Mouse (Mus musculus) CH12.LX (cell line): ENCODE measurements at regions not wholly inside any gene's neighbourhood (a gene's known extent, or its start where the extent isn't known, plus 50 kb on each side); places are given as distances from the start of the nearest gene placed in this dataset.

Experiments used
- DNase-seq: peaks from one replicate; pipeline ENCODE4 v3.0.0-alpha.2; 2013; ENCODE audit errors: extremely low read depth
- H3K27ac ChIP-seq: 2 replicates; pipeline ENCODE4 v1.5.1; 2012; ENCODE audit warnings: low read depth, mild to moderate bottlenecking, control low read depth, moderate library complexity; ENCODE audit not compliant: insufficient read depth
- H3K27me3 ChIP-seq: replicated peaks from 2 replicates; pipeline ENCODE3; 2012; ENCODE audit warnings: inconsistent platforms
- H3K36me3 ChIP-seq, 2 experiments: replicated peaks in 1 of 2; 2 replicates each; pipeline versions ENCODE3 to v1.6.1; 2012; ENCODE audit warnings: inconsistent platforms in 1 of 2, low read length in 1 of 2, mild to moderate bottlenecking in 1 of 2, mixed read lengths in 1 of 2, moderate library complexity in 1 of 2; ENCODE audit not compliant: control insufficient read depth in 1 of 2, insufficient read depth in 1 of 2
- H3K4me1 ChIP-seq, 2 experiments: 2 replicates each; pipeline ENCODE4 v1.6.1; 2012; ENCODE audit warnings: inconsistent platforms in 1 of 2, moderate library complexity in 1 of 2; ENCODE audit not compliant: insufficient read depth in 2 of 2, control insufficient read depth in 1 of 2
- H3K4me2 ChIP-seq: 2 replicates; pipeline ENCODE4 v1.6.1; 2012; ENCODE audit warnings: low read depth, mild to moderate bottlenecking, control low read depth; ENCODE audit not compliant: poor library complexity, insufficient read depth, severe bottlenecking
- H3K4me3 ChIP-seq, 3 experiments: fragments of 150-350 bp in 1 of 3; sonication (generic) in 1 of 3; replicated peaks in 1 of 3; 2 replicates each; pipeline versions ENCODE3 to v1.5.1; 2011 to 2012; ENCODE audit warnings: low read depth in 2 of 3, low read length in 2 of 3, mild to moderate bottlenecking in 2 of 3, moderate library complexity in 2 of 3, control low read depth in 1 of 3, improper control_type of control experiment in 1 of 3, inconsistent platforms in 1 of 3, mixed read lengths in 1 of 3; ENCODE audit not compliant: poor library complexity in 1 of 3
- H3K79me2 ChIP-seq: replicated peaks from 2 replicates; pipeline ENCODE4 v1.6.1; 2012; ENCODE audit warnings: mild to moderate bottlenecking, moderate library complexity; ENCODE audit not compliant: control insufficient read depth, poor library complexity, insufficient read depth, severe bottlenecking; ENCODE audit errors: extremely low read depth
- H3K9ac ChIP-seq: 2 replicates; pipeline ENCODE4 v1.6.1; 2012; ENCODE audit warnings: low read depth, mild to moderate bottlenecking, control low read depth, moderate library complexity; ENCODE audit not compliant: insufficient read depth
- H3K9me3 ChIP-seq: replicated peaks from 2 replicates; pipeline ENCODE3; 2012; ENCODE audit warnings: low read length, inconsistent platforms, mixed read lengths
- BHLHE40 ChIP-seq: IDR thresholded peaks from 2 replicates; pipeline ENCODE4 v1.6.1; 2011; ENCODE audit warnings: mild to moderate bottlenecking, low read depth, low read length, improper control_type of control experiment
- CHD1 ChIP-seq: IDR thresholded peaks from 2 replicates; pipeline ENCODE4 v1.6.1; 2012; ENCODE audit warnings: low read depth, low read length, improper control_type of control experiment, inconsistent platforms
- CHD2 ChIP-seq: IDR thresholded peaks from 2 replicates; pipeline ENCODE4 v1.6.1; 2011; ENCODE audit warnings: low read length, improper control_type of control experiment
- CTCF ChIP-seq, 2 experiments: IDR thresholded peaks in 1 of 2; conservative IDR thresholded peaks in 1 of 2; 2 replicates each; pipeline ENCODE4 v1.5.1; 2011 to 2012; ENCODE audit warnings: low read depth in 2 of 2, low read length in 2 of 2, improper control_type of control experiment in 1 of 2, inconsistent platforms in 1 of 2, mild to moderate bottlenecking in 1 of 2, moderate library complexity in 1 of 2
- E2F4 ChIP-seq: IDR thresholded peaks from 2 replicates; pipeline ENCODE4 v1.6.1; 2011; ENCODE audit warnings: low read depth, low read length, improper control_type of control experiment; ENCODE audit not compliant: insufficient replicate concordance
- ELF1 ChIP-seq: IDR thresholded peaks from 2 replicates; pipeline ENCODE4 v1.6.1; 2014; ENCODE audit warnings: low read depth, mild to moderate bottlenecking, inconsistent platforms, low read length, improper control_type of control experiment
- ETS1 ChIP-seq: conservative IDR thresholded peaks from 2 replicates; pipeline ENCODE4 v1.6.1; 2012; ENCODE audit warnings: low read depth, mild to moderate bottlenecking, inconsistent platforms, low read length, improper control_type of control experiment, moderate library complexity
- HCFC1 ChIP-seq: IDR thresholded peaks from 2 replicates; pipeline ENCODE4 v1.6.1; 2012; ENCODE audit warnings: low read depth, mild to moderate bottlenecking, inconsistent platforms, low read length, improper control_type of control experiment
- IRF4 ChIP-seq: IDR thresholded peaks from 2 replicates; pipeline ENCODE4 v1.6.1; 2014; ENCODE audit warnings: low read depth, mild to moderate bottlenecking, inconsistent platforms, low read length, improper control_type of control experiment
- JUN ChIP-seq: IDR thresholded peaks from 2 replicates; pipeline ENCODE4 v1.6.1; 2011; ENCODE audit warnings: low read depth, mild to moderate bottlenecking, low read length, improper control_type of control experiment, moderate library complexity; ENCODE audit not compliant: insufficient read depth
- JUND ChIP-seq: conservative IDR thresholded peaks from 2 replicates; pipeline ENCODE4 v1.6.1; 2011; ENCODE audit warnings: low read depth, low read length, improper control_type of control experiment
- KAT2A ChIP-seq: IDR thresholded peaks from 2 replicates; pipeline ENCODE4 v1.6.1; 2012; ENCODE audit warnings: low read length, improper control_type of control experiment, inconsistent platforms; ENCODE audit not compliant: insufficient replicate concordance
- MAFK ChIP-seq: IDR thresholded peaks from 2 replicates; pipeline ENCODE4 v1.6.1; 2011; ENCODE audit warnings: low read length, improper control_type of control experiment; ENCODE audit not compliant: insufficient replicate concordance
- MAX ChIP-seq: IDR thresholded peaks from 2 replicates; pipeline ENCODE4 v1.6.1; 2011; ENCODE audit warnings: low read length, improper control_type of control experiment
- MEF2A ChIP-seq: IDR thresholded peaks from 2 replicates; pipeline ENCODE4 v1.6.1; 2014; ENCODE audit warnings: low read depth, mild to moderate bottlenecking, inconsistent platforms, low read length, improper control_type of control experiment, borderline replicate concordance
- MYC ChIP-seq: IDR thresholded peaks from 2 replicates; pipeline ENCODE4 v1.6.1; 2011; ENCODE audit warnings: low read depth, mild to moderate bottlenecking, improper control_type of control experiment, low read length
- NELFE ChIP-seq: IDR thresholded peaks from 2 replicates; pipeline ENCODE4 v1.6.1; 2011; ENCODE audit warnings: low read depth, low read length, improper control_type of control experiment
- POLR2AphosphoS2 ChIP-seq: IDR thresholded peaks from 2 replicates; pipeline ENCODE4 v1.6.1; 2011; ENCODE audit warnings: low read depth, low read length, improper control_type of control experiment
- SIN3A ChIP-seq: IDR thresholded peaks from 2 replicates; pipeline ENCODE4 v1.6.1; 2012; ENCODE audit warnings: low read length, improper control_type of control experiment, inconsistent platforms
- TBP ChIP-seq: conservative IDR thresholded peaks from 2 replicates; pipeline ENCODE4 v1.6.1; 2011; ENCODE audit warnings: low read depth, low read length, improper control_type of control experiment
- USF1 ChIP-seq: IDR thresholded peaks from 2 replicates; pipeline ENCODE4 v1.6.1; 2014; ENCODE audit warnings: low read depth, mild to moderate bottlenecking, inconsistent platforms, low read length, improper control_type of control experiment
- ZC3H11A ChIP-seq: IDR thresholded peaks from 2 replicates; pipeline ENCODE4 v1.6.1; 2012; ENCODE audit warnings: low read depth, mild to moderate bottlenecking, inconsistent platforms, low read length, improper control_type of control experiment
- ZKSCAN1 ChIP-seq: IDR thresholded peaks from 2 replicates; pipeline ENCODE4 v1.6.1; 2012; ENCODE audit warnings: low read depth, inconsistent platforms, low read length, improper control_type of control experiment, borderline replicate concordance
- ZNF384 ChIP-seq: IDR thresholded peaks from 2 replicates; pipeline ENCODE4 v1.6.1; 2012; ENCODE audit warnings: low read depth, low read length, improper control_type of control experiment, inconsistent platforms
- dilution Hi-C: fragments of 300-500 bp; cut with MboI; formaldehyde crosslinking; loops from 2 replicates; pipeline ENCODE4 v1.14.3; 2020; ENCODE audit warnings: low sequenced_read_pairs; ENCODE audit not compliant: extremely low pct_unique_long_range_greater_than_20kb, extremely low pct_ligation_motif_present
- in situ Hi-C: fragments of 300-500 bp; cut with MboI; formaldehyde crosslinking; loops from 3 replicates; pipeline ENCODE4 v1.14.3; 2019; ENCODE audit warnings: low sequenced_read_pairs, low pct_ligation_motif_present, low pct_unique_long_range_greater_than_20kb, mixed read lengths

GRCm38 (mm10) chrX:12472296-12472695, 115.3 kb upstream of the Atp6ap2 start:
- no peak overlapping the region for H3K4me2 ChIP-seq
- in situ Hi-C loops: no loop called here
- H3K9me3 ChIP-seq: no peaks in the 10 kb centered on the region
- H3K27ac ChIP-seq: no peak overlapping the region
- no peaks in the 10 kb centered on the region for H3K36me3 ChIP-seq
- no peak for TF ChIP-seq MAFK
- no peak for TF ChIP-seq KAT2A
- TF ChIP-seq JUND: no peak
- TF ChIP-seq TBP: no peak
- TF ChIP-seq IRF4: no peak
- no peak for TF ChIP-seq JUN
- DNase-seq: no peak
- dilution Hi-C loops: no loop called here
- peaks cover 2 to 16% of the 10 kb centered on the region in 2 experiments; a peak in 3 of 4 replicates for H3K4me1 ChIP-seq
- H3K27me3 ChIP-seq: no peaks in the 10 kb centered on the region
- no peaks in the 10 kb centered on the region for H3K79me2 ChIP-seq
- no peak overlapping the region for H3K4me3 ChIP-seq
- no peak overlapping the region for H3K9ac ChIP-seq

GRCm38 (mm10) chrX:12479207-12479606, 108.4 kb upstream of the Atp6ap2 start:
- H3K36me3 ChIP-seq: no peaks in the 10 kb centered on the region
- no peak for TF ChIP-seq CHD2
- TF ChIP-seq ZNF384: no peak
- no peak for TF ChIP-seq ZC3H11A
- no peak for TF ChIP-seq BHLHE40
- no peak for TF ChIP-seq KAT2A
- no peak for TF ChIP-seq ELF1
- TF ChIP-seq NELFE: no peak
- TF ChIP-seq POLR2AphosphoS2: no peak
- TF ChIP-seq MAX: no peak
- TF ChIP-seq JUND: no peak
- TF ChIP-seq E2F4: no peak
- no peak for TF ChIP-seq SIN3A
- no peak for TF ChIP-seq HCFC1
- TF ChIP-seq MYC: no peak
- TF ChIP-seq CTCF (conservative IDR thresholded peaks at IDR 0.05 in 1 of 2, IDR thresholded peaks at IDR 0.05 in 1 of 2; ENCODE audit: low read depth in 2 of 2, low read length in 2 of 2): no peak
- TF ChIP-seq MEF2A: no peak
- no peak for TF ChIP-seq CHD1
- TF ChIP-seq ZKSCAN1: no peak
- no peak for TF ChIP-seq USF1
- TF ChIP-seq ETS1: no peak
- TF ChIP-seq, all 38 proteins: peak for 0
- Histone ChIP-seq H3K79me2 (no peaks in the 10 kb centered on the region), H3K9ac (no peak overlapping the region), H3K4me1 (peaks cover 0 to 11% of the 10 kb centered on the region in 2 experiments; a peak in 1 of 4 replicates), H3K4me3 (no peak overlapping the region), H3K9me3 (no peaks in the 10 kb centered on the region), H3K27me3 (no peaks in the 10 kb centered on the region), H3K27ac (no peak overlapping the region), H3K4me2 (no peak overlapping the region)
- in situ Hi-C loops (no loop called here), dilution Hi-C loops (no loop called here)
- DNase-seq: no peak
